Mouse (Mus musculus) thymus, adult 2 months (tissue): ENCODE results near the gene Hist1h2bf.

Experiments
- CTCF ChIP-seq: fragments of 200-500 bp; IDR thresholded peaks from 2 replicates; pipeline ENCODE4 v1.5.1; 2012; ENCODE audit warnings: mild to moderate bottlenecking, control low read depth, low read length, moderate library complexity, borderline replicate concordance; ENCODE audit not compliant: control insufficient read depth, poor library complexity, insufficient read depth; ENCODE audit errors: extremely low read depth
- POLR2A ChIP-seq: fragments of 200-500 bp; IDR thresholded peaks from 2 replicates; pipeline ENCODE4 v1.6.1; 2012; ENCODE audit warnings: mild to moderate bottlenecking, low read length, control low read depth, moderate library complexity; ENCODE audit not compliant: control insufficient read depth, poor library complexity, insufficient read depth; ENCODE audit errors: extremely low read depth

DNA sequence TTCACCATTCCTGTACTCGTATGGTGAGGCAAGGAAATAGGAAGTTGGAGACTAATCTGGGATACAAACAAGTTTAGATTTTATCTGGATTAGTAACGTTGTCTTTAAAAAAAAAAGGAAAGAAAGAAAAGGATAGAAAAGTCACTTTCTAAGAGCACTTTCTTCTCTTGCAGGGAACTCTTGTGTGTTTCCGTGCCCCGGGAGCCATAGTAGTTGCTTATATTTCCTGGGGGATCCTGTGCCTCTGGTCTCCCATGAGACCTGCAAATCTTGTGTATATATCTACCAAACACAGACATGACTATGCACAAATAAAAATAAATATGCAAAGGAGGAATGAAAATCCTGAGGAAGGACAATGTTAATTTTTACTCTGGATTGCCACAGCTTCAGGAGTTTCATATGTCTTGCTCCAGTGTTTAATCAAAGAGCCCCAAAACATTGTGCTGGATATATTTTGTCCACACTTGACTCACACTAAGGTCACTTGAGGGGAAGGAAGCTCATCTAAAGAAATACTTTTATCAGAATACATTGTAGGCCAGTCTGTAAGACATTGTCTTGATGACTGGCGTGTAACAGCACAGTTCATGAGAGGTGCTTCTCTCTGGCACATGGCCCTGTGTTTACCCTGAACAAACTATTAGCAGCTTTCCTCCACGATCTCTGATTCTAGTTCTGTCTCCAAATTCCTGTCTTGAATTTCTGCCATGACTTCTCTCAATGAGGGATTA is 3.1 kb upstream of the Hist1h2bf start:
- no peak for TF ChIP-seq CTCF
- TF ChIP-seq POLR2A: no peak
